Mouse (Mus musculus) stomach, postnatal 0 days (tissue): ENCODE measurements around the gene Angel1.

Source experiments
- CTCF ChIP-seq: IDR thresholded peaks from 2 replicates; pipeline ENCODE4 v1.5.1; 2016; ENCODE audit warnings: antibody characterized with exemption, low read depth, mild to moderate bottlenecking, moderate library complexity
- EP300 ChIP-seq: optimal IDR thresholded peaks from 2 replicates; pipeline ENCODE3; 2016; ENCODE audit warnings: antibody characterized with exemption

- TF ChIP-seq CTCF (no peak), EP300 (no peak)
Observed at GRCm38 (mm10) chr12:86699965-86700926, 26.0 kb downstream of the Angel1 start.
